Mouse (Mus musculus): ENCODE data around the gene Kcnma1.

Kcnma1 gene

DNA sequence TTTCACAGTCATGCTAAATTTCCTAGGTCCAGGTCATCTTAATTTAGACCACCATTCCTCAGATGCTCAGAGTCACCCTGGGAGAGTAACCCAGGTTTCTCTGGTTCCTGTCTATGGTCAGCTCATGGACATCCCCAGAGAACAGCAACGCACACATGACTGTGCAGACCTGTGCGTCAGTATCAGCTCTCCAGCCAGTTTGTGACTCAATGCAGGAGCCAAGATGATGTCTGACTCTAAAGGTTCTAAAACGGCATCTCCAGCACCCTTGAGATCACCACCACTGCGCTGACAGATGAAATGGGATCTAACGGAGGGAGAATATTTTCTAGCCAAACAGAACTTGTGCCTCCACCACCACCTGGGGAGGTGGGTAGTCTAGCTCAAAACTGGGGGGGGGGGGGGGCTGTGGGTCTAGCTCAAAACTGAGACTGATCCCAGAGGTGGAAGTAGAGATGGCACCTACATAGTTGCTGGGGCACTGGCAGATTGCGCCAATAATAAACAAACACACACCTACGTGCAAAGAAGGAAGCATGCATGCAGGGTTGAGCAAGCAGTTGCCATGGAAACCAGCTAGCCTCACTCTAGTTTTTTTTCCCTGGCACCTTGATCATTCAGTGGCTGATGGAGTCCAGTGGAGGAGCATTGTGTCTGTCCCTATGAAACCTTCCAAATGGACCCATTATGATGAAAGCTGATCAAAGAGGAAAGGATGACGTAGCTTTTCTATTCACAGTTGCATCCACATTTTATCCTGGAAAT lies 231.3 kb downstream of the Kcnma1 start:
- peak in 1 of 2 experiments; percentile 57 for DNase-seq (ENCODE audit: low spot score in 2 of 2)

DNA sequence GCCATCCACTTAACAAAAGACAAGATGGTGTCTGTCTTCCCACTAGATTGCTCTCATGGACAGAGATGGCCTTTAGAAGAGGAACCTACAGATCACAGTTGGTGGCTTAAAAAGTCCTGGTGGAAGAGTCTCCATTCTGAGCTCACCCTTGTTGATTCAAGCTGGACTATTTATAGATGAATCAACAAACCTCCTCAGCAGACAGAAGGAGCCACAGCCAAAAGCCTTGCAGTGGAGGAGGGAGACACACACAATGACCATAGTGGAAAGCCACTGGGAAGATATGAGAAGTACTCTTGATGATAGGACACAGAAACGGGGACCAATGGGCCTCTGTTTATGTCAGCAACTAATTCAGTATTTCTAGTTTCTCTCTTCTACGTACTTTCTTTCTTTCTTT lies 239.7 kb downstream of the Kcnma1 start:
- DNase-seq (ENCODE audit: low spot score in 2 of 2): no peak

DNA sequence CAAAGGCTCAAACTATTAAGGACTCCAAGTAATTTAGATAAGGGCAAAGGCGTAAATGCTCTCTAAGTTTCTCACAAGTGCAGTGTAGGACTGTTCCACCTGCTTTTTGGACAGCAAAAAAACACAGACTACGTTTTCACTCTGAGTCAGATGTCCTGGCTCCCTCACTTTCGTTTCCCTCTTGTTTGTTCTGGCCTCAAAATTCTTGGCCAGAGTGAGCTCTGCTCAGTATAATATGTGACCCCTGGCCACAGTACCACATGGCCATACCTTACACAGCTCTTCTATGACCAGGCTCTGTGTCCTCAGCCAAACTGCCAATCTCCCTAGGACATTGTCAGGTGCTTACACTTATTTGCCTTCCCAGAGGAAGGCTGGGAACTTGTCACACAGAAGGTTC lies 241.6 kb downstream of the Kcnma1 start:
- no peak for DNase-seq (ENCODE audit: low spot score in 2 of 2)

DNA sequence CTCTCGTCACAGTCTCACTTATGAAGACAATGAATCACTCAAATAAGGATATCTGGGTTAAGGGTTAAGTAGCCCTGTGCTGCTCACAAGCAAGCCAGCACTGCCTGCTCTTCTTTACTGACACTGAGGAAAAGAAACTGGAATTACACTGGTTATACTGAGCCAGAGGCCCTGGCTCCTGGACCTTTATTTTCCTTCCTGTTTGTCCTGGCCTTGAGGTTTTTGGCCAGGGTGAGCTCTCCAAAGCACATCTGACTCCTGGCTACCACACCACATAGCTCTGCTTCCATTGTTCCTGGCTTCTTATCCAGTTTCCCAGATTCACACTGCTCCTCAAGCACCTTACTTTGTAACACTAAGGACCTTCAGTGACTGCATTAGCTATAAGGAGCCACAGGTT lies 242.5 kb downstream of the Kcnma1 start:
- no peak for DNase-seq (ENCODE audit: low spot score in 2 of 2)

DNA sequence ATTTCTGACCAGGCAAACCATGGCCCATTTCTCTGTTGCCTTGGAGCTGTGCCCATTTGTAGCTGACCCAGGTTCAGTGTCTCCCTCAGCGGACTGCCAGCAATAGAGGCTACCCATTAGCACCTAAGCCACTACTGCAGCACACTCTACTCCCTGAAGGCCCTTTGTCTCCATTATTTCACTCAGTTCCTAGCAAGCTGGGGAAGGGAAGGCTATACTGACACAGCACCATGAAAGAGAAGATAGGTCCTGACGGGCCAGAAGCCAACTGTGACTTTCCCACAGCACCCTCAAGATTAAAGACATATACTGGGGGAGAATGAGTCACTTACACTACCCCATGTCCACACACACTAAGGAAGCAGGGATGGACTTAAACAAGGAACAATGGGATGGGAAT lies 251.8 kb downstream of the Kcnma1 start:
- no peak for DNase-seq (ENCODE audit: low spot score in 2 of 2)

DNA sequence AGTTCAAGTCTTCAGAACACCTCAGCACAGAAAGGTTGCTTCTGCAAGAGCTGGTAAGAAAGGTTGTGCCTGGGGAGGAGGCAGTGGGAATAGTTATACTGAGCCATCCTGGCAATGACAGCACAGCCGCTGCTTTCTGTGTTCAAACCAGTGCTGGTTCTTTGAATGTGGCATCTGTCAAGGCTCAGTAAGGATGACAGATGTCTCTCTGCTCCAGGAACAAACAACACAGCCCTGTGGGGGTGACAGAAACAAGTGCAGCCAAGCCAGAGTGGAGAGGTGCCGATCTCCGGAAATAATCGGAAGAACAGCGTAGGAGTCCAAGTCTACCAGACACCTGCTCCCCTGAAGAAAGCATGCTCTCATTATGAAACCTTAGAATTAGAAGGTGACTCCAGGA lies 254.7 kb downstream of the Kcnma1 start:
- DNase-seq (ENCODE audit: low spot score in 2 of 2): peak; percentile 47 to 58

DNA sequence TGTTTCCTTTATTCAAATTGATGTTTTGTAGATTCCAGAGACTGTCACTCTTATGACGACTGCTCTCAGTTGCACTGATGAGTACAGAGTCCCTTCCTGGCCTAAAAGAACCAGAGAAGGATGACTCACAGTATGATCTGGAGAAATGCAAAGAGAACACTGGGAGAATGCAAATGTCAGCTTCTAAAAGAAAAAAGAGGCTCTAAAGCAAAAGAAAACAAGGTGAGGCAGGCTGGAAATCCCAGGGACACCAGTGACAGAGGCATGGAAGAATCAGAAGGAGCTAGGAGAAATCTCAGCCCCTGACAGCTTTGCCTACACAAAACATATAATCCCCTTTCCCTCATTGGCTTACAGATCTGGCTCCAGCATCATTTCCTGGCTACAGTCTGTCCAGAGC lies 255.9 kb downstream of the Kcnma1 start:
- DNase-seq (ENCODE audit: low spot score in 2 of 2): no peak

DNA sequence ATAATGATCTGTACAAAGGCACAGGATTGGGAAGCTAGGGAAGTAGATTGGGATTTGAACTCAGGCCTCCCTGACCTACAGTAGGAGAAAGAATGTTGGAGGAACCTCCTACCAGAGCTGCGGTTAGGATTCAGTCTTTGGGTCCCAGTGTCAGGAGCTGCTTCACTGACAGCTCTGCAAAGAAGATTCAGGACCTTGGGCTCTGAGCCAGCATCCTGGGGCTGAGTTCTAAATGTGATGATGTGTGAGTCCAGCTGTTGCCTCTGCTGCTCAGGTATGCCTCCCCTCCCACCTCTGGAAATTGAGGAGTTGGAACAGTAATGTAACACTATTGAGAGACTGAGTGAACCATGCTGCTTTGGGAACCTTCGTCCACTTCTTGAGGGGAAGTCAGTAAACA lies 266.3 kb downstream of the Kcnma1 start:
- no peak for DNase-seq (ENCODE audit: low spot score in 2 of 2)

DNA sequence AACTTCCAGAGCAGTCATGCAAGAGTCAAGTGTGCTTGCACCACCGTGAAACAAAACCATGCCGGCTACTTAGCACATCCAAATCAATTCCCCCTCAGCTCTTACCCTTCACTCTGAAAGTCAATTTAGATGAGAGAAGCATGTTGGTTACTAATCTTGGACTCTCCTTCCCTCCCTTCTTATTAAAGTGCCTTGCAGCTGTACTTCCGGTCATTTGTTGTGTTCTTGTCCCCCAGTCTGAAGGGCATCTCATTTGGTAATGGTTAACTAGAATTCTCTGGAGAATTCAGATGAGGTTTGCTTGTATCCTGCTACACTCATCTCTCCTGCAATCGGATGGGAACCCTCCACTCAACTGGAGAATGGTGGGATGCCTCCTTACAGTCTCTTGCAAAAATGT lies 267.3 kb downstream of the Kcnma1 start:
- DNase-seq (ENCODE audit: low spot score in 2 of 2): no peak

DNA sequence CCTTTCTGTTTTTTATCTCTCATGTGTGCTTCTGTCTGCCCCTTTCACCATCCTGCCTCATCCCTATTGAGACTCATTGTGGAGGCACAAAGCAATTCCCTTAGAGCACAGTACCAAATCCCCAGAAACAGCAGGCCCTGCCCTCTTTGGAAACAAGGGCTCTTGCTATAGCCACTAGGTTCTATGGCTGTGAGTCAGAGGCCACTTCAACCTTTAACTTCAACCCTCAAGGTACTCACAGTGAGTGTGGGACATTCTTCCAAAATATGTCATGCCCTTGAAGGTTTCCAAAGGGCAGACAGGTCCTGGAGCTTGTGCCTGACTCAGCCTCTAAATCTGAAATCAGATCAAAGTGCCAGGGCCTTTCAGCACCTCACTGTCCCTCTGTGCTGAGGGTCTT lies 272.8 kb downstream of the Kcnma1 start:
- DNase-seq (ENCODE audit: low spot score in 2 of 2): no peak

DNA sequence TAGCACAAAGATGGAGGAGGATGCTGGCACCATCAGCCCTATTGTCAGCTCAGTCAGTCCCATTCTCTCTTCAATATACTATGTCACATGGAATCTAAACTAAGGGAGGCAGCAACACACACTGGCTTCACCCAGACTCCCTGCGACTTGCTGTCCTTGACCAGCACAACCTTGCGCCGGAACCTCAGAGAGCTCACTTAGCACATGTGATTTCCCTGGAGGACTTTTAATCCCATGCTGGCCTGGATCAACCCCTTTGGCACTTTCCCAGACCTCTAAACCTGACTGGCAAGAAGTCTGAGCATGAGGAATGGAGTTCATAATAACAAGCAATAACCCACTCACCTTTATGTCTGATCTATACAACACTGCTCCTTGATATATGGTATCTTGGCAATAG lies 280.1 kb downstream of the Kcnma1 start:
- DNase-seq (ENCODE audit: low spot score in 2 of 2): no peak

DNA sequence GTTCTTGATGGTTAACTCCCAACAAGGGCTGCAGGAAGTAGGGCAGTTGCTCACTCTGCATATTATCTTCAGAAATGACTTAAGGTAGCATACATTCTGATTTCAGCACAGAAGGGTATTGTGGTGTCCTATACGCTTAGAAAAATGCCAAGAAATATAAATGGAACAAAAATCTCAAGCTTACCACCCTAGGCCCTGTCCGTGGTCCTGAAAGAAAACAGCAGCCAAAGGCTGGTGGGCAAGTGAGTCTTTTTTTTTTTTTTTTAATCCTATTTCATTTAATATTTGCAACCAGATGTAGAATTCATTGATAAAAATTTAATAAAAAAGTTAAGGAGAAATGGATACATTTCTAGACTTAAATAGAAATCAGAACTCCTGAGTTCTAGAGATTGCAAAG lies 284.9 kb downstream of the Kcnma1 start:
- no peak for DNase-seq (ENCODE audit: low spot score in 2 of 2)

DNA sequence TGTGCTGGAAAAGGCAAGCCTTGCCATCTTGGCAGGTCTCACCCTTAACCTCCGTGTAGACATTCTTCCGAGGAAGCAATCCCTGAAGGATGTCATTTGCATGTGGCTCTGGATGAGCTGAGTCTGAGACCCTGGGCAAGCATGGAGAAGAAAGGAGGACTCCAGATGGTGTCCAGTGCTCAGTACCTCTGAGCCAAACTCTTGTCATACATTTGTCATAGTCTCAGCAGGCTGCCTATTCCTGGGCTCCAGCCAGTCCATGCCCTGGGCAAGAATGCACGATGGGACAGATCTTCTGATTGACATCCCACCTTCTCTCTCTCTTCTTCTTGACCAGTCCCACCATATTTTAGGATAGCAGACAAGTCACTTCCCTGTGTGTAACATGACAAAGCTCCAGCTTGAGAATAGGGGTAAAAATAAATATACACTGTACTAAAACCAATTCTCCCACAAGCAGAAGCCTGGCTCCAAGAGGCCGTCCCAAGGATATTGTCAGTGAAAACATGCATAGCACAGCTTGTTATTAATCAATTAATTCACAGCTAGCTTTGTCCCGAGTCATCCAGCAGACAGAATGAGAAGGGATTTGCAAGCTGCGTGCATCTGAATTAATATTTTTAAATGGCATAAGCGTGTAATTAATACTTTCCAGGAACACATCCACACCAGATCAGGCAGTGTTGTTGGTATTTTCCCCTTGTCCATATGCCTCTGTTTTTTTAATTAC lies 290.4 kb downstream of the Kcnma1 start:
- no peak for DNase-seq (ENCODE audit: low spot score in 2 of 2)

DNA sequence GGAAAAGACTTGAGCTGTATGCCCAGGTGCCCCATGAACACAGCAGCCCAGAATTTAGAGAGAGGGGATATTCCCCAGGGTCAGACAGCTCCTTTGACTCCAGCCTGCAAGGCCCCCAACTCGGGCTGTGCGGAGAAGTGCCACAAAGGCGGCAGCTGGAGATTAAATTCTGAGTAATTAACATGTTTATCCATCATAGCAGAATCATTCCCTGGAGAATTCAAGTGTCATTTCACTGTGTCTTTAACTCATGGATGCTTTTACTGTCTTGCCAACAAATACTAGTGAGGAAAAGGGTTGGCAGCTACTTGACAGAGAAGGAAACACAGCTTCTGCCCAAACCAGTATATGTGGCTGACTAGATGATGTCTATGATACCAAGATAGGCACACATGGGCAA lies 295.0 kb downstream of the Kcnma1 start:
- DNase-seq (ENCODE audit: low spot score in 2 of 2): no peak

DNA sequence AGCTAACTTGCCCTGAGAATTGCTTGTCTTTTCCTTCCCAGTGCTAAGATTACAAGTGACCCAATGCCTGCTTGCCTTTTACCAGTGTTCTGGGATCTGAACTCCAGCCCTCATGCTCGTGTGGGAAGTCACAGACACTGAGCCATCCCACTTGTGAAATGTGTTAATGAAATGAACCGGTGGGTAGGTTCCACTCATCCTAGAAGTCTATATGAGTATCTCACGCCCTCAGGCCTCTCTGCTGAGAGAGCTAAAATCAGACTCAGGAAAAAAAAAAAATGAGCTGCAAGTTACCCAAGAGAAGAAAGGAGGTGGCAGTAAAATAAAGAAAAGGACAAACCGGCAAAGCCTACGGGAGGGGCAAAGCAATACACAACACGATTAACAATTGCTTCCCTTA lies 295.6 kb downstream of the Kcnma1 start:
- peak in 1 of 2 experiments; percentile 22 for DNase-seq (ENCODE audit: low spot score in 2 of 2)

DNA sequence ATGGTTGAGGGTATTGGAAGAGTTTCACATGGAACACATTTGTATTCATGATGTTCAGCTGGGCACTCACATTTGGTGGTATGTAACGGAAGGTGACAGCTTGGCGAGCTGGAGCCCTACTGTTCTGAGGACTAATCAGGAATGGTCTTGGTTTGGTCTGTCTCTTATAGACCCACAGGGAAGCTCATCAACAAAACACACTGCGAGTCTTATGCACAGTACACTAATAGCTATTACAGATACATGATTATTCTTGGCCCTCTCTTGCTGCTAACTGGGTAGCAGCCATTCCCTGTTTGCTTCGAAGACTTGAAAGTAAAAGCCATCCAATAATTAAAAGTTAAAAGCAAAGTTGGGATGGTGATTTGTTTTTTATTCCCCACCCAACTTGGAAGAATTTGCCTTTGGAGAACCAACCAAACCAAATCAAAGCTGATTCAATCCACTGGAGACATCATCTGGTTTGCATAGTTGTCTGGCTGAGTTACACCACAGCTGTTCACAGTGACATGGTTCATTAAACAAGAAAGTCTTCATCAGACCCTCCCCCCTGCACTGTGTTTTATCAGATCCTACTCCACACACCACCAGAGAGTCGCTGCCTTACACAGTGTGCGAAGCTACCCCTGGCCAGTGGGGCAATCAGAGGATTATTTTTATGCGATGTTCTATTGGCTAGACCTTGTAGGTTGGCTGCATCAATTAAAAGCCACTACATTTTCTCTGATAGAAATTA lies 299.7 kb downstream of the Kcnma1 start:
- DNase-seq (ENCODE audit: low spot score in 2 of 2): no peak

DNA sequence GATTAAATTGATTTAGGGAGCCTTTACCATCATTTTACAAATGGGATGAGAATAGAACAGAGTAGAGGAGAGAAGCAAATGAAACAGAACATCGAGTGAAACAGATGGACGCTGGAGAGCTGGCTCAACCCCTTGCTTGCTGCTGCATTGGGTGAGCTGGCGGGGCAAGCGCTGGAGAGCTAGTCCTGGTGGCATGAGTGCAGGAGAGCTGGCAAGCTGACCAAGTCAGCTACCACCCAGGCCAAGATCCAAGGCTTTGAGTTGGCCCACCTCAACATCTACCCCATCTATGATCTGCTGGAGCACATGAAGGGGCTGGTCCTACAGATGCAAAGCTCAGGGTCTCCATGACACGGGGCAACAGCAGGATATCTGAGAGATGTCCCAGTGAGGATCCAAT lies 301.4 kb downstream of the Kcnma1 start:
- no peak for DNase-seq (ENCODE audit: low spot score in 2 of 2)

DNA sequence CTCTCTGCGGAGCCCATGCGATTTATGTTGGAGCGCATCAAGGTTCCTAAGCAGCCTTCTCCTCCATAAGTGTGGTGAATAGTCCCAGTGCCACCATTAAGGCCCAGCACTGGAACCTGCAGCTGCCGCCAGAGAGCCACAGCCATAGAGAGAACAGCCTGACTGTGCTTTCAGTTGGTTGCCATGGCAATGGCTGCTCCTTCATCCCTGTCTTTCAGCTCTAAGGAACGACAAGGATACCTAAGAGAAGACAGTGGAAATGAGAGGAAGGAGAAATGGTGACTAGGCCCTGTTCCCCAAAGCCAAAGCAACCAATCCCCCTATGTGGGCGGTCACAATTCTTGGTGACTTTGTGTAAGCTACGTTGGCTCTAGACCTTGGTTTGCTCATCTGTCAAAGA lies 303.3 kb downstream of the Kcnma1 start:
- DNase-seq (ENCODE audit: low spot score in 2 of 2): peak in 1 of 2 experiments; percentile 25

DNA sequence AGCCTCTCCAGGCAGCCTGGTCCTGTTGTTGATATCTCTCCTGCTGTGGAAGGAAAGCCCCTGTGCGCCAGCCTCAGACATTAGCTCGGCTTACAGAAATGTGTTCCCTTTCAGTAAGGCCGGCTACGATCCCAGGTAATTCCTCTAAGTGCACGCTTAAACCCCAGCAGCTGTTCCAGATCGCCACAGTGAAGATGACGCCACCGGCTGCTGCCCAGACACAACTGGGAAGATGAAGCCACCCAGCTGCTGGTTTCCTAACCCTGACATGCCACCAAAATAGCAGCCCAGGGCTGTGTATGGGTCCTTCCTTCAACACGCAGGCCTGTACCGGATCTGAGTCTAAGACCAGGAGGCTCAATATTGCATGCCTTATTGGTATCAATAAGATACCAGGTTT lies 307.5 kb downstream of the Kcnma1 start:
- DNase-seq (ENCODE audit: low spot score in 2 of 2): no peak

DNA sequence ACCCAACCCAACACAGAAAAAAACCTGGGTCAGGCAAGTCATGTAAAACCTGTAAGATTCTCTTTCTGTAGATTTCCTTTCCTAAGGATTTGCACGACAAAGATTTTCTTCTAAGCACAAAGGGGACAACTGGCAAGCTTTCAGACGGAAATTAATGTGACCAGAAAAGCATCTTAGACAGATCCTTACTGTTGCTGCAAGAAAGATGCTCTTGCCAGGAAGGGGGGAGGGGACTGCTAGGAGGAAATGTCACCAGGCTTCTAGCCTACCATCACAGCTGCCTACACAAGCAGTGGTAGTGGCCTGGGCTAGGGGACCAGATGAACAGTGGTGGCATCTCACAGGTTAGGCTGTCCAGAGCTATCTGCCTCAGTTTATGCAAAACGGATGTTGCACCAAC lies 308.6 kb downstream of the Kcnma1 start:
- DNase-seq (ENCODE audit: low spot score in 2 of 2): peak in 1 of 2 experiments; percentile 24

DNA sequence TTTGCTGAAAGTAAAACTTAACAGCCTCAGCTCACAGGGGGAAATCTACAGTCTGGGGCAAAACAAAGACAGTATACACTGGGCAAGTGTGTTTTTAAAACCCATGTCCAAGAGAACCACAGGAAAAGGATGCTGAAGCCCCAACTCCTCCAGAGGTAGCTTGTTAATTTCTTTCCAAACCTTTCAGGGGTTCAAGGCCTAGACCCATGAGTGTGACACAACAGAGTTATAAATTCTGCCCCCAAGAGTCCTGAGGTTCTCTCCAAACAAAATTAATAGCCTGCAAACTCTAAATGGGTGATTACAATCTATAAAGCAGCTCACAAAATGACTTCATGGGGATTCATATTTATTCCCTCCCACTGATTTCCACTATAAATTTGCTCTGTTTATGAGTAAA lies 310.0 kb downstream of the Kcnma1 start:
- DNase-seq (ENCODE audit: low spot score in 2 of 2): no peak

DNA sequence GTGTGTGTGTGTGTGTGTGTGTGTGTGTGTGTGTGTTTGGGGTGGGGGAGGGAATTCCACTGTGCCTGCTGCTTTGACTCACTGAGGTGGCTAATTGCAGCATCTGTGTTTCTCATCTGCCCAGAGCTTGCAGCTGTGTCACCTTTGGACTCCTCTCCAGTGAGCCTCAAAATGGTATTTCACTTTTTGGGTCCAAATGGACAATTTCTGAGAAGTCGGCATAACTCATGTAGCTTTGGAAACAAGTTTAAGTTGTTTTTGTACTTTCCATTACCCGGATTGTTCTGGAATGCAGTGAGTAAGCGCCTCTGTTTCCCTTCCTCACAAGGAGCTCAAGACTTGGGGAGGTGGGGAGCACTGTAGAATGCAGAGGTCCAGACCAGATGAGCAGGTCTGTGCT lies 317.9 kb downstream of the Kcnma1 start:
- DNase-seq (ENCODE audit: low spot score in 2 of 2): no peak

DNA sequence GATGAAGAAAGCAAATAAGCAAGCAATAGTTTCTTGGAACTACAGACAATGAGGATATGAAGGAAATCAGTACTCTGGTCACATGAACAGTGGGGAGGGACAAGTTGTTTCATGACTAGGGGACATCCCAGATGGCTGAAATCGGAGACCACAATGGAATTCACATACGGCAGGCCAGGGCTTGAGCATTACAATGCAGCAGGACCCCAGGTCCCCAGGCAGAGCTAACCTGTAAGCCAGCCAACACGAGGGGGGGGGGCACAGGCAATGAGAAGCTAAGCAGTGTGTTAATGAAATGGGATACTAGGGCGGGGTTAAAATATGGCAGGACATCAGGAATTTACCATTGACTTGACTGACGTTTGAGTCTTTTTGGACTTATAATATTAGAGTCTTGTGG lies 324.6 kb downstream of the Kcnma1 start:
- no peak for DNase-seq (ENCODE audit: low spot score in 2 of 2)

All from left cerebral cortex, adult 9 months (tissue).